Mouse (Mus musculus) erythroblast, embryonic 14.5 days (primary cell): ENCODE data around the gene Dgke.

Source experiments
- GATA1 ChIP-seq: IDR thresholded peaks from 2 replicates; pipeline ENCODE4 v1.6.1; 2012; ENCODE audit warnings: low read length, inconsistent platforms, mixed read lengths
- TAL1 ChIP-seq: IDR thresholded peaks from 3 replicates; pipeline ENCODE4 v1.6.1; 2012; ENCODE audit warnings: low read length, inconsistent platforms, mixed read lengths

DNA sequence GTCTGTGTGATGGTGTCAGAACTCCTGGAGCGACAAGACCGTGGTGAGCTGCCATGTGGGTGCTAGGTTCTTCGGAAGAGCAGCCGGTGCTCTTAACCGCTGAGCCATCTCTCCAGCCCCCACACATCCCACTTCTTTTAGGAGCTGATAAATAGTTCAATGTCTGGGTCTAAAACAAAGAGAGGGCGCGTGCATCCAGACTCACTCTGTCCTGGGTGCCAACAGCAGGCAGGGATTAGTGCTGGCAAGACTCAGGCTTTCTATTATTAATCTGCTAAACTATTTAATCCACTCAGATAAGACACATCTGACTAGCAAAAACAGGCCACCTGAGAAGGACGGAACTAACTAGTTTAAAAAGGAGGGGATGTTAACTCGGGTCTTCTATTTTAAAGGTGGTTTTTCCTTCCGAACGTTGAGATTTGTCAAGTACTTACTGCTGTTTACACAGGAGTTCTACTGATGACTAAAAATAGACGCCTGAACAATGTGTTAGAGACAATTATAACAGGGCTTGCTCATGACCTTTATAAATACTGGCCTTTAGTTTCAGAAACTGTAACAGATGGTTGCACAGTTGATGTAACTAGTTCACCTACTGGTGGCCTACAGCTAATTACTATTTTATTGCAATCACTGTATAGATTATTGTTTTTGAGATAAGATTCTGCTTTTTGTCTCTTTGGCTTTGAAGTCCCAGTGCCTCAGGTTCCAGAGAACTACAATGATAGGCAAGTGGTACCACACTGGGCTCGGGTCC, 10.5 kb downstream of the Dgke start:
- no peak for TF ChIP-seq TAL1
- no peak for TF ChIP-seq GATA1
